Mouse (Mus musculus) heart, embryonic 14.5 days (tissue): ENCODE measurements at regions not wholly inside any gene's neighbourhood (a gene's known extent, or its start where the extent isn't known, plus 50 kb on each side); places are given as distances from the start of the nearest gene placed in this dataset.
"Not testable (repeated sequence)": the region's sequence is repeated elsewhere in the genome, so short reads cannot be mapped to it uniquely, and the experiment has no call there.

Experiments
- ATAC-seq: fragments of 200-750 bp; cut with Nextera tagmentation; 2 replicates; pipeline ENCODE4 v1.8.0; 2017; ENCODE audit warnings: low read depth, moderate TSS enrichment; ENCODE audit not compliant: insufficient number of reproducible peaks, insufficient read depth, low FRiP score
- H3K27ac ChIP-seq, 2 experiments: fragments of 200-500 bp in 1 of 2; fragments of 300-500 bp in 1 of 2; sonication (generic) in 1 of 2; replicated peaks in 1 of 2; 2 replicates each; pipeline ENCODE4 v1.5.1; 2012 to 2014; ENCODE audit warnings: low read depth in 2 of 2, low read length in 2 of 2, control low read depth in 1 of 2, mild to moderate bottlenecking in 1 of 2, mixed read lengths in 1 of 2; ENCODE audit not compliant: control insufficient read depth in 1 of 2, insufficient read depth in 1 of 2
- H3K27me3 ChIP-seq: fragments of 300-500 bp; sonication (generic); 2 replicates; pipeline ENCODE4 v1.6.1; 2014; ENCODE audit warnings: mild to moderate bottlenecking, low read length, control low read depth; ENCODE audit not compliant: control insufficient read depth, insufficient read depth
- H3K36me3 ChIP-seq: fragments of 300-500 bp; sonication (generic); 2 replicates; pipeline ENCODE4 v1.6.1; 2014; ENCODE audit warnings: mild to moderate bottlenecking, control low read depth, low read length, mixed read lengths; ENCODE audit not compliant: control insufficient read depth, insufficient read depth
- H3K4me1 ChIP-seq, 2 experiments: fragments of 200-500 bp in 1 of 2; fragments of 300-500 bp in 1 of 2; sonication (generic) in 1 of 2; 2 replicates each; pipeline ENCODE4 v1.6.1; 2012 to 2014; ENCODE audit warnings: low read length in 2 of 2, control low read depth in 1 of 2, mixed read lengths in 1 of 2; ENCODE audit not compliant: control insufficient read depth in 2 of 2, insufficient read depth in 2 of 2
- H3K4me2 ChIP-seq: fragments of 300-500 bp; sonication (generic); 2 replicates; pipeline ENCODE4 v1.6.1; 2014; ENCODE audit warnings: mild to moderate bottlenecking, low read length
- H3K4me3 ChIP-seq, 2 experiments: fragments of 200-500 bp in 1 of 2; fragments of 300-500 bp in 1 of 2; sonication (generic) in 1 of 2; 2 replicates each; pipeline ENCODE4 v1.5.1; 2012 to 2014; ENCODE audit warnings: low read length in 2 of 2, mild to moderate bottlenecking in 2 of 2, control low read depth in 1 of 2, low read depth in 1 of 2, moderate library complexity in 1 of 2; ENCODE audit not compliant: control insufficient read depth in 1 of 2, insufficient read depth in 1 of 2
- H3K9ac ChIP-seq: fragments of 300-500 bp; sonication (generic); 2 replicates; pipeline ENCODE4 v1.6.1; 2014; ENCODE audit warnings: mild to moderate bottlenecking, low read length
- H3K9me3 ChIP-seq: fragments of 300-500 bp; sonication (generic); 2 replicates; pipeline ENCODE4 v1.6.1; 2016; ENCODE audit warnings: low read length, control low read depth; ENCODE audit not compliant: control insufficient read depth
- WGBS: fragments of 180-500 bp; shearing (Covaris S2); extraction: QIAGEN DNeasy Blood & Tissue Kit; methylation state at CpG from one replicate; pipeline ENCODE4 v1.1.7; 2014; 5-methylcytosine and 5-hydroxymethylcytosine counted together

- Histone ChIP-seq H3K27ac (no peak overlapping the region), H3K4me2 (no peak overlapping the region), H3K4me1 (no peaks in the 10 kb centered on the region), H3K36me3 (no peaks in the 10 kb centered on the region), H3K9ac (no peak overlapping the region), H3K4me3 (no peak overlapping the region), H3K27me3 (no peaks in the 10 kb centered on the region), H3K9me3 (no peaks in the 10 kb centered on the region)
- 65% methylated on average over 3 of the region's 3 CpGs for WGBS
- ATAC-seq, result no peak
These were observed 89.7 kb upstream of the Tars start for GRCm38 (mm10) chr15:11489116-11489515.

GRCm38 (mm10) chr15:11487268-11487783, 87.9 kb upstream of the Tars start:
- H3K27ac ChIP-seq, result no peak overlapping the region
- H3K9ac ChIP-seq, result no peak overlapping the region
- no peak for ATAC-seq
- no peak overlapping the region for H3K4me3 ChIP-seq
- H3K4me2 ChIP-seq, result no peak overlapping the region
- no peaks in the 10 kb centered on the region for H3K36me3 ChIP-seq
- no peaks in the 10 kb centered on the region for H3K9me3 ChIP-seq
- no peaks in the 10 kb centered on the region for H3K4me1 ChIP-seq
- no peaks in the 10 kb centered on the region for H3K27me3 ChIP-seq
- 66% methylated on average over 5 of the region's 5 CpGs for WGBS

- Histone ChIP-seq H3K9ac (no peak overlapping the region), H3K9me3 (no peaks in the 10 kb centered on the region), H3K4me3 (no peak overlapping the region), H3K27ac (no peak overlapping the region), H3K36me3 (no peaks in the 10 kb centered on the region), H3K4me2 (no peak overlapping the region), H3K4me1 (no peaks in the 10 kb centered on the region), H3K27me3 (no peaks in the 10 kb centered on the region)
- ATAC-seq, result no peak
- WGBS, result 66% methylated on average over 5 of the region's 5 CpGs
These were observed 84.5 kb upstream of the Tars start for GRCm38 (mm10) chr15:11483916-11484315.

- Histone ChIP-seq H3K9ac (no peak overlapping the region), H3K4me1 (no peaks in the 10 kb centered on the region), H3K27ac (no peak overlapping the region), H3K36me3 (no peaks in the 10 kb centered on the region), H3K4me2 (no peak overlapping the region), H3K9me3 (no peaks in the 10 kb centered on the region), H3K27me3 (no peaks in the 10 kb centered on the region), H3K4me3 (no peak overlapping the region)
- ATAC-seq, result no peak
- 86% methylated on average over 14 of the region's 14 CpGs for WGBS
These were observed 79.9 kb upstream of the Tars start for GRCm38 (mm10) chr15:11479166-11479944.

GRCm38 (mm10) chr15:11476248-11476647, 76.8 kb upstream of the Tars start:
- Histone ChIP-seq H3K4me2 (no peak overlapping the region), H3K27ac (no peak overlapping the region), H3K4me3 (no peak overlapping the region), H3K36me3 (no peaks in the 10 kb centered on the region), H3K4me1 (no peaks in the 10 kb centered on the region), H3K9me3 (no peaks in the 10 kb centered on the region), H3K9ac (no peak overlapping the region), H3K27me3 (no peaks in the 10 kb centered on the region)
- ATAC-seq, result no peak
- 81% methylated on average over 3 of the region's 3 CpGs for WGBS

GRCm38 (mm10) chr15:11463341-11463740, 63.9 kb upstream of the Tars start:
- Histone ChIP-seq H3K27me3 (no peaks in the 10 kb centered on the region), H3K4me1 (no peaks in the 10 kb centered on the region), H3K9ac (no peak overlapping the region), H3K4me3 (no peak overlapping the region), H3K9me3 (no peaks in the 10 kb centered on the region), H3K4me2 (no peak overlapping the region), H3K27ac (no peak overlapping the region), H3K36me3 (no peaks in the 10 kb centered on the region)
- no peak for ATAC-seq
- WGBS, result 90% methylated on average over 2 of the region's 2 CpGs

- not testable (repeated sequence) for ATAC-seq, H3K4me3 ChIP-seq, H3K9ac ChIP-seq, H3K36me3 ChIP-seq, H3K4me2 ChIP-seq, H3K27me3 ChIP-seq, H3K9me3 ChIP-seq, H3K27ac ChIP-seq, H3K4me1 ChIP-seq
- WGBS, result 67% methylated on average over 2 of the region's 2 CpGs
These were observed 62.1 kb upstream of the Tars start for GRCm38 (mm10) chr15:11461575-11461974.

GRCm38 (mm10) chr15:11459306-11459705, 59.8 kb upstream of the Tars start:
- Histone ChIP-seq H3K9me3 (no peaks in the 10 kb centered on the region), H3K4me3 (no peak overlapping the region), H3K9ac (no peak overlapping the region), H3K4me1 (peaks cover 0 to 5% of the 10 kb centered on the region in 2 experiments; a peak in 1 of 4 replicates), H3K4me2 (no peak overlapping the region), H3K27ac (no peak overlapping the region), H3K27me3 (no peaks in the 10 kb centered on the region), H3K36me3 (no peaks in the 10 kb centered on the region)
- no peak for ATAC-seq
- 92% methylated on average over 2 of the region's 2 CpGs for WGBS
